Mouse (Mus musculus): ENCODE results near the gene Slc16a1. TPM values are rescaled to one million over a fixed set of nuclear protein-coding genes. Genes with fewer than 3 reads are reported as not detected.
A peak's percentile ranks its signal among the peaks of the same experiment; 100 is the strongest.

Gene Slc16a1
- polyA plus RNA-seq (2011; ENCODE audit: insufficient read depth, insufficient read length, low replicate concordance, missing spikeins): 41.6 and 73.1 TPM in 2 replicates

DNA sequence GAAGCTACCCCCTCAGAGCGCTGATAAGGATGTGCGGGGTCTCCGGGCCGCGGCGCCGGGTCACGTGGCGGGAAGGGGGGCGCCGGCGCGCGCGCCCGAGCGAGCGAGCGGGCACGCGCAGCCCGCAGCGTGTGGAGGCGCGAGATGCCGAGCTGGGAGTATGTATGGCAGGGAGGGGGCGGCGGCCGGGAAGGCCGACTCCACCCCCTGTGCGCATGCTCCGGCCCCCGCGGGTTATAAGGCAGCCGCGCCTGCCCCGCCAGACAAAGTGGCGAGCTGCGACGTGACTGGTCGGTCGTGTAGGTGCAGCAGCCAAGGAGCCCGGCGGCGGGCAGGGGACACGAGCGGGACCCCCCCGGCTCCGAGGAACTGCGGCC is at the start of gene Slc16a1:
Gene Slc16a1, plus strand, starts transcription at position 266 of the 377 bp plus-strand sequence.
- WGBS: under 1% methylated on average over 50 of the region's 50 CpGs
- Histone ChIP-seq H3K4me1 (ENCODE audit: control insufficient read depth, insufficient read depth, low read length) (no peaks in the 10 kb centered on the region; the same call in 1 of the 2 replicates), H3K4me3 (replicated peaks; ENCODE audit: control insufficient read depth, low read depth, low read length) (peak within 1 kb of the TSS; percentile 75), H3K27ac (ENCODE audit: control insufficient read depth, insufficient read depth, low read depth, low read length, poor library complexity) (peak within 1 kb of the TSS; percentile 95)
- TF ChIP-seq POLR2A (IDR thresholded peaks at IDR 0.05; ENCODE audit: borderline replicate concordance, control insufficient read depth, low read depth, low read length) (peak; percentile 99), CTCF (IDR thresholded peaks at IDR 0.05; ENCODE audit: control insufficient read depth, insufficient read depth, low read length) (no peak)

DNA sequence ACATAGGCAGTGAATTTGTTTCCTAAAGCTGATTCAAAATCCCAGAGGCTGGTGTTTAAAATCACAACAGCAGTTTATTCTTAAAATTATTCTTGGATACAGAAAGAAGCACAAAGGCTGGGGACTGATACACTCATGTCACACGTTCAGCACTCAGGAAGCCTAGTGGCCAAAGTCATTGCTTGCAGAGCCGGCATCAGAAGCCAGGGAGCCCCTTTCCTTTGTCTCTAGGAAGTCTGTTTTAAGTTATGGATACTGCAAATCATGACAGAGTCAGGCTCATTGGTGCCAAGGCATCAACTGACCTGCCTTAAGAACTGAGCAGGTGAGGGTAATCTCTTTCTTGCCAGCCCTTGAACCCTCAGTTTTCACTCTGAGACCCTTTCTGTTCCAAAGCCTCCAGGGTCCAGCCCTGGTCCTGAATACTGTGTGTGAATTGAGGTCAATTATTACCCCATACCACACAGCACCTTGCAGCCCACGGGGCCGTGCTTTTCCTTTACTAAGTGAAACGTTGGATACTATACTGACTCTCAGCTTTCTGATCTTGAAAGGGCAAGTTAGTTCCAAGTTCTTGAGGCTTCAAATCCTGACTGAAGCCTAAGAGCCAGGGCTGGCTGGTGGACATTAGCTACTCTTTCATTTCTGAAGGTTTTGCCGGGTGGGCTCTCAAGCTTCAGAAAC is 41.9 kb upstream of the Slc16a1 start:
- 74% methylated on average over 6 of the region's 6 CpGs for WGBS
- no peaks in the 10 kb centered on the region for H3K4me1 ChIP-seq (ENCODE audit: control insufficient read depth, insufficient read depth, low read length)
- H3K4me3 ChIP-seq (replicated peaks; ENCODE audit: control insufficient read depth, low read depth, low read length): no peak overlapping the region
- TF ChIP-seq POLR2A (IDR thresholded peaks at IDR 0.05; ENCODE audit: borderline replicate concordance, control insufficient read depth, low read depth, low read length) (no peak), CTCF (IDR thresholded peaks at IDR 0.05; ENCODE audit: control insufficient read depth, insufficient read depth, low read length) (no peak)
- no peak overlapping the region for H3K27ac ChIP-seq (ENCODE audit: control insufficient read depth, insufficient read depth, low read depth, low read length, poor library complexity)

DNA sequence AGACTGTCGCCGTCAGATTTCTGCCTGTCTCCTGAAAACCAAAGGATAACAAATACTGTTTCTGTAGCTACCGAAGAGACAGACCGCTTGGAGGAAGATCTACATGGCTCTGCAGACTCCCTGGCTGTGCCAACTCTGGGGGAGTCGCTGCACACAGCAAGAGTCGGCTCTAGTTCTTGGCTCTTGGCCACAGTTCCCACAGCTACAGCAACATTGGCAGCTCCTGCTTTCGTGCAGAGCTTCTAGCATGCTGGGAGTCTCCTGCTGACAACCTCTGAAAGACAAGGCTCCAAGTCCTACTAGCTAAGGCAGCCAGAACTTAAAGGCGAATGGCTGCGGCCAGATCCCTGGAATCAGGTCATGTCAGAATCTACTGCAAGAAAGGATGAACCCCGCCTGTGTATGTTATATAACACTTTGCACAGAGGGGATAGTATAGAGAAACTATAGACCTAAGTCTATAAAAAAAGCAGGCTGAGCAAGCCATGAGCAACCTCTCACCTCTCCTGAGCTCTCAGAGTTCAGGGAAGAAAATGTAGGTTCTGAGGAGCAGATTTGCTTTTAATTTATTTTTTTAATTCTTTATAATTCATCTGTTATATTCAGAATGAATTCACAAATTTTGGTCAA is 41.2 kb upstream of the Slc16a1 start:
- Histone ChIP-seq H3K27ac (ENCODE audit: control insufficient read depth, insufficient read depth, low read depth, low read length, poor library complexity) (no peak overlapping the region), H3K4me1 (ENCODE audit: control insufficient read depth, insufficient read depth, low read length) (no peaks in the 10 kb centered on the region), H3K4me3 (replicated peaks; ENCODE audit: control insufficient read depth, low read depth, low read length) (no peak overlapping the region)
- TF ChIP-seq CTCF (IDR thresholded peaks at IDR 0.05; ENCODE audit: control insufficient read depth, insufficient read depth, low read length): no peak
- no peak for TF ChIP-seq POLR2A (IDR thresholded peaks at IDR 0.05; ENCODE audit: borderline replicate concordance, control insufficient read depth, low read depth, low read length)
- 85% methylated on average over 10 of the region's 10 CpGs for WGBS

DNA sequence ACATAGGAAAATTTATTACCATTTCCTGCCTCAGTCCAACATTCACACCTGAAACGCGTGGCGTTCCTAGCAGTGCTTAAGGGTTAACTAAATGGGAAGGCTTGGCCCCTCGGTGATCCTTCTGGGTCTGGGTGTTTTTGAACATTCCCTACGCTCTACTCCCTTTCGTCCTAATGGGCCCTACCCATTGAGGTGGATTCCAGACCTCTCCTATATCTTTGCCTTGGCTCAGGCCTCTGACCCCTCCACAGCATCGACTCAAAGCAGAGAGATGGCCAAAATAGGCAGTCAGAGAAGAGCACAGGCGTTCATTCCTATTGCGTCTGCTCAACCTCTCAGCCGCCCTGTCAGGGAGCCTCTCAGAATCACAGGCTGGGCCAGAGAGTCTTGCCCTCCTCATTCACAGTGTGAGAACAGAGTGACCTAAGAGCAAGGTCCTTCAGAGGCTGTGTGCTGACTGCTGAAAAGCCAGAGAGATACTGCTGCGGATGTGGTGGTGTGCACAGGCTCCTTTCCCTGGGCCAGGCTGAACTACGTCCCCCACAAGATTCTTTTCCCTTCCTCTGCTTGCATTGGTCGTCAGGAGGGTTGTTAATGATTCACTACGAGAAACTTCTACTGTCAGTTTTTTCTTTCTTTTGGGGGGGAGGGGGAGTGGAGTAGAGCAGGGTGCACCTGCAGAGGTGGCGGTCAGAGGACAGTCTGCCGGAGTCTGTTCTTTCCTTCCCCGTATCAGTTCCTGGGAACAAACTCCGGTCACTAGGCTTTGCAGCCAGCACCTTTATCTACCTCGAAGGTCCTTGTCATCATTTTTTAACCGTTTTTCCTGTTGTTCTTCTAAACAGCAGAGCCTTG is 38.9 kb upstream of the Slc16a1 start:
- no peak overlapping the region for H3K27ac ChIP-seq (ENCODE audit: control insufficient read depth, insufficient read depth, low read depth, low read length, poor library complexity)
- no peak overlapping the region for H3K4me3 ChIP-seq (replicated peaks; ENCODE audit: control insufficient read depth, low read depth, low read length)
- TF ChIP-seq POLR2A (IDR thresholded peaks at IDR 0.05; ENCODE audit: borderline replicate concordance, control insufficient read depth, low read depth, low read length): no peak
- TF ChIP-seq CTCF (IDR thresholded peaks at IDR 0.05; ENCODE audit: control insufficient read depth, insufficient read depth, low read length): no peak
- 82% methylated on average over 20 of the region's 20 CpGs for WGBS
- no peaks in the 10 kb centered on the region for H3K4me1 ChIP-seq (ENCODE audit: control insufficient read depth, insufficient read depth, low read length)

DNA sequence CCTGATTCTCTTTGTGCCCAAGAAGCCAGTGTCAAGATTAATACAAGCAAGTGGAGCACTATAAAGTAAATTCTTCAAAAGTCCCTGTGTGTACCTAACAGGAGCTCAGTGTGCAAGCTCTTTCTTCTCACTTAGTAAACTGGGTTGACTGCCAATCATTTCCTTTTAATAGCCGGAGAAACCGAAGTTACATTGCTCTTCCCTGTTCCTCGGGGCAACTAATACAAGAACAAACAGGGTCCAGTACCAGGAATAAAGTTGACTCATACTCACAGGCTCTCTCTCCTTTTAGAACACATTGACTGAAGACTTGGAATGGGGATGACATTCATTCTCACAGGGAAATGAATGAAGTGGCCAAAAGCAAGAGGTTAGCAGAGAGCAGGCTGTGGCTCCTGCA is 37.8 kb upstream of the Slc16a1 start:
- TF ChIP-seq CTCF (IDR thresholded peaks at IDR 0.05; ENCODE audit: control insufficient read depth, insufficient read depth, low read length): no peak
- TF ChIP-seq POLR2A (IDR thresholded peaks at IDR 0.05; ENCODE audit: borderline replicate concordance, control insufficient read depth, low read depth, low read length): no peak
- Histone ChIP-seq H3K27ac (ENCODE audit: control insufficient read depth, insufficient read depth, low read depth, low read length, poor library complexity) (no peak overlapping the region), H3K4me3 (replicated peaks; ENCODE audit: control insufficient read depth, low read depth, low read length) (no peak overlapping the region), H3K4me1 (ENCODE audit: control insufficient read depth, insufficient read depth, low read length) (no peaks in the 10 kb centered on the region)
- 82% methylated on average over 3 of the region's 3 CpGs for WGBS

DNA sequence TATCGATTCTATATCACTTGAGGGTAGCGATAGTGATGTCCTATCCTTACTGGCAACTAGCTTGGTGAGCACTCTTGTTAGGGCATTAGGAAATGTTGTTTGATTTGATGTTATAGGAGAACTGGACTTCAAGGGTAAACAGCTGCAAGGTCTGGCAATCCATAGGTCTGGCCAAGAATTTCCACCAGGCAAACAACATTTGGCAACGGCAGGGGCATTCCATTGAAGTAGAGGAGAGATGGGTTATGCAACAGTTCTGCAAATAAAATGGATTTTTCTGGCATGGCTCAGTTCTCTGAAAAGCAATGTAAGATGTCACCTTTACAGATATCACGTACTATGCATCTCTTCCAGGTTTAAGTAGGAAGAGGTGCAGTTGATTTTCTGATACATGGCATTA is 36.8 kb upstream of the Slc16a1 start:
- Histone ChIP-seq H3K27ac (ENCODE audit: control insufficient read depth, insufficient read depth, low read depth, low read length, poor library complexity) (no peak overlapping the region), H3K4me3 (replicated peaks; ENCODE audit: control insufficient read depth, low read depth, low read length) (no peak overlapping the region), H3K4me1 (ENCODE audit: control insufficient read depth, insufficient read depth, low read length) (no peaks in the 10 kb centered on the region)
- TF ChIP-seq POLR2A (IDR thresholded peaks at IDR 0.05; ENCODE audit: borderline replicate concordance, control insufficient read depth, low read depth, low read length) (no peak), CTCF (IDR thresholded peaks at IDR 0.05; ENCODE audit: control insufficient read depth, insufficient read depth, low read length) (no peak)
- WGBS: 81% methylated on average over 4 of the region's 4 CpGs

DNA sequence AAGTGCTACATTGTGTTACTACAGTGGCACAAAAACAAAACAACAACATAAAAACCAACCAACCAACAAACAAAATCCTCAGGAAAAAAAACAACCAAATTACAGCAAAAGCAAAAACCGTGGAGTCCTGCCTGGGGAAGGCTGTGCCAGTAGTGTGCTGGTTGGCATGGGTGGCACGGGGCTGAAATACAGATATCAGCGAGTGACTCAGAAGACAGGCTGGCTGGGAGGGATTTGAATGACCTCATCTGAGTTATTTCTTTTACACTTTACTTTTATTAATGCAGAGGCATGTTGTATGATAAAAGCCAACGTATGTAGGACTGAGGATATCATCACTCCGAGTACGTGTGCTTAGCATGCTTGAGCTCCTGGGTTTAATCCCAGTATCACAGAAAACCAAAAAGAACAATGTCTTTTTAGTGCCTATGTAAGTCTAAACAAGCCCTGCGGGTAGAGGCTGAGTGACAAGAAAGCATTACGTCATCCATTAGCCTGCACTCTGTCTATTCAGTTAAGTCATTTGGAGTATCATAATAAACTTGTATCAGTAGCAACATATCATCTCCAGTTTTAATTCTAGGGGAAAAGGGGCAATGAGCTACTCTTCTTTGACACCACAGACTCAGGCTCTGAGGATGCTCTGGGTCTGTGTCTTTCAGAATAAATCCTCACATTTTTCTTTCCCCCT is 28.6 kb upstream of the Slc16a1 start:
- H3K4me3 ChIP-seq (replicated peaks; ENCODE audit: control insufficient read depth, low read depth, low read length): no peak overlapping the region
- 79% methylated on average over 8 of the region's 8 CpGs for WGBS
- no peak overlapping the region for H3K27ac ChIP-seq (ENCODE audit: control insufficient read depth, insufficient read depth, low read depth, low read length, poor library complexity)
- TF ChIP-seq CTCF (IDR thresholded peaks at IDR 0.05; ENCODE audit: control insufficient read depth, insufficient read depth, low read length) (no peak), POLR2A (IDR thresholded peaks at IDR 0.05; ENCODE audit: borderline replicate concordance, control insufficient read depth, low read depth, low read length) (no peak)
- H3K4me1 ChIP-seq (ENCODE audit: control insufficient read depth, insufficient read depth, low read length): no peaks in the 10 kb centered on the region; the same call in 1 of the 2 replicates

Measured in bone marrow, adult 2 months (tissue).